Mouse (Mus musculus): Measurements from ENCODE around the gene Mboat2.

The Mboat2 gene

DNA sequence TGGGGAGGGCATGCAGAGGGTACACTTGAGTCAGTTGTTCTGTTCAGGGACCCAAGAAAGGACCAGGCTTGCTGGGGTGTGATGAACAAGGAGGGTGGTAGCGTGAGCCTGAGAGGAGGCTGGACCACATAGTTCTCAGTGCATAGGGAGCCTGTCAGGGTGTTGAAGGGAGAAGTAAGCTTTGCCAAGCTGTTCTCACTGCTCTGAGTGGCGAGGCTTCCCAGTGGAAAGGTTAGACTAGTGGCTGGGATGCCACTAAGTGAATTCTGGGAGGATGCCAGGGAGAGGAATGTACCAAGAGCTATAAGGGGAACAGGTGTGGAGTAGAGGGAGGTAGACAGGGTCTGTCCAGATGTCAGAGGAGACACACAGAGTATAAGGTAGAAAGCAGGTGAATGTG is 77.2 kb downstream of the Mboat2 start:
- DNase-seq = no peak

DNA sequence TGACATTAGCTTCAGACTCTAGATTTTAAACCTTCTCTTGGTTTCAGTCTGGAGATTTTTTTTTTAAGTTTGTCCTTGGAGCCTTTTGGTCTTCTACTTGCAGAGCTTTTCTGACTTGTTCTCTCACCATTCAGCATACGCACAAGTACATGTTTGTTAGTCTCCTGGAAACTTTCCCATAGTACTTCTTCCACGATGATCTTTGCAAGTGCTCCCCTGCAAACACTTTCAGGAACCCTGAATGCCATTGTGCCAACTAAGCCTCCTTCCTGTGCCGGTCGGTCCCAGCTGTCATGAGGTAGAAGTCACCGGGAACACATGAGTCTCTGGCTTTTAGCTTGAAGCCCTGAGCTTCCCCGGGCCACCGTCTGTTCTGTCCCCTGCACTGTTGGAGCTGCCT is 79.0 kb downstream of the Mboat2 start:
- DNase-seq = no peak

DNA sequence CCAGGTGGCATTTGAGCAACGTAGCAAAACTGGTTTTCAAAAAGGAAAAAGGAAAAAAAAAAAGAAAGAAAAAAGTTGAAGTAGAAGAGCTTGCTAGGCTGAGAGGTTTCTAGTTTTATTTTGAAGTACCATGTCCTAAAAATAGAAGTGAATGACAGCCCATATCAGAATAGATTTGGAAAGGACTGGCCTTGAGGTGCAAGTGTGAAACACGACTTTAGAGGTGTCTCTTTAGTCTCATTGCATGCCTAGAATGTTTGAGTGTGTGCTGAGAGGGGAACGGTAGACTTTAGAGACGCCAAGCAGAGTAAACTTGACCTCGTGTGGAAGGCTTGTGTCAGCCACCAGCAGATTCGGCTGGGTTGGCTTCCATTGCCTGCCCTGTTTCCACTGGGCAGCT is 81.5 kb downstream of the Mboat2 start:
- DNase-seq = no peak

DNA sequence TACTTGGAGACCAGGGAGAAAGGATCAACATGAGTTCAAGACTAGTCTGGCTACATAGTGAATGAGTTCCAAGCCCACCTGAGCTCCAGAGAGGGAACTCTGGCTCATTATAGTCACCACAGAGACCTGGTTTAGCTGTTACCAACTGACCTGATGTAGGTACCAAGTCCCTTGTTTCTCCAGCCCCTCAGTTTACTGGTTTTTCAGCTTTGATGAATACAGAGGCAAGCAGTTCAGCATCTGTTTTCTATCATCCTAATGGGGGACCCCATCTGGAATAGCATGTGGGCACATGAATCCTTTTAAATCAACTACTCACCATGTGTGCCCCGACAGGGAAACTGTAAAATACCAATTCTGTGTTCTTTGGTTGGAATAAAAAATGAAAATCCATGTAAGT is 82.2 kb downstream of the Mboat2 start:
- no peak for DNase-seq

DNA sequence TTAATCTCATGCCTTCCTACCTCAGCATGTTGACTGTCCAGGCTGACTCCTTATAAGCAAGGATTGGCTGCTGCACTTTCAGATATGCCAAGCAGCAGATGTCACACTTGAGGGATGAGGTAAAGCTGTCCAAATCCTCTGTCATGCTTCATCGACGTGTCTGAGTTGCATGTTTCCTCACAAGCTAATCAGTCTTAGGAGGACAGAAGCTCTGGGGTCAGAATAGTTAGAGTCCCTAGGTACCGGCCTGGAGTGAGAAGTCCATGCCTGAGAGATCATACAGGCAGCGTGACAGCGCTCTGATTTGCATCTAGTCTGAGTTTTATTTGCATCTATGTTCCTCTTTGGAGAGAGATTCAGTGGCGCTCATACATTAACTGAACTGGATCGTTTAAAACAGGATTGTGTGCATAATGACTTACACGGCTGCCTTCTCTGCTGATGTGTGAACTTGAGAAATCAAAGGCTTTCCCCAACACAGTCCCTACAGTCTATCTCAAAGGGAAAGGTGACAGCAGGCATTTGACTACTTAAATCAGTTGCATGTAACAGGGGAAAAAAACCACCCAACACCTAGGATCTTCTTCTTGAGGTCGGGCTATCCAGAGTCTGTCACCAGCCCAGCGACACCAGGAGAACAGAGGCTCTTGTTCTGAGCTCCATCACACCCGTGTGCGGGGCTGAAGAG is 88.0 kb downstream of the Mboat2 start:
- no peak for DNase-seq

DNA sequence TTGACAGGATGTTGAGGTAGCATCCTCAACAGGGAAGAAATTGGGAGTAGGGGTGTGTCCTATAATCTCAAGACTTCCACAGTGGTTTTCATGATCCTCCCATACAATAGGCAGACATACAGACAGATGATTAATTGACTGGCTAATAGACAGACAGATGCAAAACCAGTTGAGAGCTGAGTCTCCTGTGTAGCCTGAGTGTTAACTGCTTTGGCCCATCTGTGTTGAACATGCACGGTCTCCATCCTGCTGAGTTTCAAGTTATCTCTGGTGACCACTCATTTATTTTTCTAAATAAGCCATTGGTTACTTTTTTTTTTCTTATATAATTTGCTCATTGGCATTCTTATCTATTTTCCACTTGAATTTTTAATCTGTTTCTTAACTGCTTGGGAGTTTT is 90.2 kb downstream of the Mboat2 start:
- no peak for DNase-seq

DNA sequence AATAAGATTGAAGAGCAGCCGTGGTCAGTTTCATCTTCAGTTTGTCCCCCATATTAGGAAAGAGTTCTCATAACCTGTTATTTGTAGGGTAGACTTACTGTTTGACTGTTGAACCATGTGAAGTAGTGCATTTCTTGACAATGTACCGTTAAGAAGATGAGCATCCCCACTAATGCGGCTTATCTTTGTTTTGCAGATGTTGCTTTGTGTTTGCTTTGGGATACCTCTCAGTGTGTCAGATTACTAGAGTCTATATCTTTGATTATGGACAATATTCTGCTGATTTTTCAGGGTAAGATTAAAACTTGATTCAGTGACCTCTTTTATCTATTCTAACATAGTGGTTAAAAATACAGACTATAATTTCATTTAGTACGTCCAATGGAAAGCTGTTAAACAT is 93.3 kb downstream of the Mboat2 start:
- no peak for DNase-seq

DNA sequence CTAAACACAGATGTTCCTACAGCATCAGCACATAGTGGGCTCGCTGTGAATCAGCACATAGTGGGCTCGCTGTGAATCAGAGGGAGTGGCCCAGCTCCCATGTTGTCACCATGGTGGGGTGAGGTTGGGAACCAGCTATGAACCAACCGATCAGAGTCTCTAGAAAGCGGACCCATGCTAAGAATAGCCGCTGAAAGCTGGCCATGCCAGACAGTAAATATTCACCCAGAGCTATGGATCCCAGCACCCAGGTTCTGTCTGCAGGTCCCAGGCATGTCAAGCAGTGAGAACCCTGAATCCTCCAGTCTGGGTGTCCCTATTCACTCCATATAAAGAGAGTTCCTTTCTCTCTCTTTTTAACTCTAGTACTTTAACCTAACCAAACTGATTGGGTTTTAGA is 94.6 kb downstream of the Mboat2 start:
- DNase-seq = no peak

DNA sequence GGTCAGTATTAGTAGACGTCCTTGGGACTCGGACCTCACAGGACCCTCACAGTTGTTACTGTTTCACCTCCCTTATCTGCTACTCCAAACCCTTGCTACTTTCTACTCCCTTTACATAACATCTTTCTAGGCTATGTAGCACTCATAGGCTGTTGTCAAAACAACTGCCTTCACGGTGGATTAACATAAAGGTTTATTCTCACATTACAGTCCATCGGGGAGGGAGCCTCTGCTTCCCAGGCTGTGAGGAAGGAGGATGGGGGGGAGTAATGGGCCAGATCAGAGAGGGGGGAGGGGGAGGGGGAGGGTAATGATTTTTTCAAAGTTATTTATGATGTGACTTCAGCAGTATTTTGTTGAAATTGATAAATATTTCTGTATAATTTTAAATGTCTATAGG is 95.0 kb downstream of the Mboat2 start:
- no peak for DNase-seq

DNA sequence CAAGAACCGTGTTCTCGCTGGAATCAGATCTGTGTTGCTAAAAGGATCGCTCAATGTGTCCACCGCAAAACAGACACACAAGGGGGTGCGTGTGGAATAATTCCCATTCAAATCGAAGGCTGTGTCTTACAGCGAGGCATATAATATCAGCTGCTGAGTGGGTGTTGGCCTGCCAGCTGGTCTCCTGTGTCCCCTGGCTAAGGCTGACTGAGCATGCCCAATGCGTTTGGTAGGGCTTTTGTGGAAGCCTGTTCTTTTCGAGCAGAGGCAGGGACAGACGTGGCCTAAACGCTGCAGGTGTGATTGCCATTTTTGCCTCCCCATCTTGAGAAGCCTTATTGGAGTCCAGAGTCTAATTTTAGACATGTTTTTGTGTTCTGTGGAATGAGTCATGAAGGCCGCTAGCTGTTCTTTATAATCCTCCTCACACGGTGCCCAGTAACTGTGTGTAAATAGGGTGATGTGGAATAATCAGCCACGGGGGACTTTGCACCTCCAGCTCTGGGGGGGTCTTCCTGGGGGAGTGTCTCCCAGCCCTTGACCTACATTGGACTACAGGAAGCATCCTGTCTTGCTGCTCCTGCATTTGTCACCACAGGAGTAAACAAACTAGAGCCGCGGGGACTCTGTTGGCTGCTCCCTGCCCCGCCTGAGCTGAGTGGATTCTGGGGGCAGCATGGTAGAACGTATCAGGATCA is 97.5 kb downstream of the Mboat2 start:
- DNase-seq = no peak

DNA sequence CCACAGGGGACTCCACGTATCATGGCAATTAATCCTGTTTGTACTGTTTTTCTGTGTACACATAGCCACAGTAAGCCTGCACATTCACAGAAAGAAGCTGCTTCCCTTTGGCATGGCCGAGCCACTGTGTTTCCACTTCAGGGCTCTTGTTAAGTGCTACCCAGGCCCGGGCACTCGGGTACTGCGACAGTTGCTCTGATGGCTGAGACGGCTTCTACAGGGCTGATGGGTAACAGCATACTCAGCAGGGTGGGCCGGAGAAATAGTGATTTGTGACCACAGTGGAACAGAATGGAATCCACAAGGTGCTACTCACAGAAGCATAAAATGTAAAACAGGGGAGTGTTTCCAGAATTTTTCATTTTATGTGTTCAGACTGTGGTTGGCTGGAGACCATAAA is 98.4 kb downstream of the Mboat2 start:
- DNase-seq = no peak

DNA sequence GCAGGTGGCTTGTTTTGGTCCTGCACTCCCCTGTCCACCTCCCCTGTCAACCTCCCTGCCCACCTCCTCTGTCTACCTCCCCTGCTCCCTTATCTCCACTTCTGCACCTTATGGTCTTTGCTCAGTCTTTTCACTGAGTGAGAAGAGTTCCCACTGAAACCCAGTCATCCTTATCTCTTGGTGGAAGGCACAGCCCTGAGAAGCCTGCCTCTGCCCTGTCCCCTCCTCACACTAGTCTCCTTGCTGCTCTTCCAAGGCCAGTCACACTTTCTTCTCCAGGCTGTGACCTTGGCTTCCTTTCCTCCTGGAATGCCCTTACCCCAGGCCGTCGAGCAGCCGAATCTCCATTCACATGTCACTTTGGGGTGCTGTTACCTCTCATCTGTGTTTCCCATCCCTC is 100.1 kb downstream of the Mboat2 start:
- DNase-seq = no peak

DNA sequence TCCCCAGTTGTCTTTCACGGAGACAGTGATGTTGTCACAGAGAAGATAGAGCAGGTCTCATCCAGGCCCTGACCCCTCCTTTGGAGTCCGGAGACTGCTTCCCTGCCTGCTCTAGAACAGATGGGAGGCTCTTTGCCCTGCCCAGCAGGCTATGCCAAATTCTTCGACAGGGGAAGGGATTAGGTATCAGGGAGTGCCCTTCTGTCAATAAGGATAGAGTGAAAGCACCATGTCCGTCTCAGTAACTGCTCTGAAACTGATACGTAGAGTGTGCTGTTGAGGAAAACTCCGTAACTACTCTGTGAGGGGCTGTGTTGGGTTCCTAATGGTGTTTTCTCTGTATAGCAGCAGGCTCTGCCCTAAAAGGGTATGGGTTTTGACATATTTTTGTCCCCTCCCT is 101.4 kb downstream of the Mboat2 start:
- no peak for DNase-seq

DNA sequence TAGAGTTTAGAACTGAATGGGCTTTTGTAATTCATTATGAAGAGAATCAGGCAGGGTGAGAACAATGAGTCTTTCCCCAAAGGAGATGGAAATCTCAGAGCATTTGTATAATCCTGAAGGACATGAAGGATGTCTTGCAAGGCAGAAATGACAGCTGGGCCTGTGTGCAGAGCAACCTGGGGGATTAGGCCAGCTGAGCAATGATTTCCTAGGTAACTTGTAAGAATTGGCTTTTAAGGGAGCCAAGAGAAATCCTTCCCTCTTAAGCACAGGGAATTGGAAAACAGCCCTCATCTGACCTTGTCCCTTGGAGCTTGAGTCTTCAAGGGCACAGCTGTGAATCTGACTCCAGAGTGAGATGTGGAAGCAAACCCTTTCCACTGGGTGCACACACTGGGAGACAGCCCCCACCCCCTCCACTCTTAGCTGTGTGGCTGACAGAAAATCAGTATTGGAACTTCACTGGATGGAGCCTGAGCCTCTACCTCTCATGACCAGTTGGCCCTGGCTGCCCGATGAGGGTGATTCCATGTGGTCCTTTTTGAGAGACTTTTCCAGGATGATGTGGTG is 102.6 kb downstream of the Mboat2 start:
- no peak for DNase-seq

DNA sequence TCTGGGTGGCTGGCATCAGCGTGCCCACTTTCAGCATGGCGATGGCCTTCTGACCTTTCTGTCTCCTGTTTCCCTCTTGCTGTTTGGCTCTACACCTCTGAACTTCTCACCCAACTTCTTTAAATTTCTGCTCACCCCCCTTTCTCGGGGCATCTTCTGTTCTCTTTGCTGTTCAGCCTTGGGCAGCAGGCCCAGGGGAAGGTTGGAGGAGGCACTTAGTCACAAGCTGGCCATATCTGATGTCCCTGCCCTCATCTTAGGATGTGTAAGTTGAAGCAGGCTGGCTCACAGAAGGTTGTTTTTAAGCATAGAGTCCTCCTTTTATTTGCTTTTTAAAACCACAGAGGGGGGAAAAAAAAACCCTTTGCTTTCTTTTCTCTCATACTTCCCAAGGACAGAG is 103.3 kb downstream of the Mboat2 start:
- no peak for DNase-seq

DNA sequence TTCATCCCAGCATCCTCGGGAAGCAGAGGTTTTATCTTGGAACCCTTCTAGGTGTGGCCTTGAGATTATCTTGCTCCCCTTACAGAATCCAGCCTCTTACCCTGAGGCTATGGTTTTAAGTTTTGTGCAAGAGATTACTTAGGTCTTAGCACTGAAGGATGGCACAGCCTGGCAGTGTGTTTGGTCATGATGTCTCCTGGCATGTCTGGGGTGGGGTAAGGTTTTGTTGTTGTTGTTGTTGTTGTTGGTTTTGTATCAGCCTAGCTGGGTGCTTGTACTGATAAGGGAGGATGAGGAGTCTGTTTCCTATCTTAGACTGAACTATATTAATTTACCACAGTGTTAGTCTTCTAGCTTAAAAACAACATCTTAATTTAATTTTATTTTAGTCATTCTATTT is 105.6 kb downstream of the Mboat2 start:
- DNase-seq = no peak

DNA sequence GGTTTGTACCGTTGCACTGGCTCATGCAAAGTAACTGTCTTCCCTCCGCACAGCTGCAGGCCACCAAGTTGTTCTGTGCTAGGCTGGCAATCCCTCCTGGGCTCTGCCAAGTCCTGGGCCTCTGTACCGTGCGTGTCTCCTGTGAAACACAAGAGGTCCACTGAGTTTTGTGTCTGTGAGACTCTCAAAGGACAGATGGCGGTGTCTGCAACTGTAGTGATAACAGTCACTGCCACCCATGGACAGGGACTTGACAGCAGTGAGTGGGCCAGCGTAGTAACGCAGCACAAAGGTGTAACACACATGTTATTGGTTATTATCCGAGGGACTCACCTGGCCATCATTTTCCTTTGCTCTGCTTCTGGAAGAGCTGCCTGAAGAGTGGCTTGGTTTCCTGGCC is 108.7 kb downstream of the Mboat2 start:
- DNase-seq = no peak

DNA sequence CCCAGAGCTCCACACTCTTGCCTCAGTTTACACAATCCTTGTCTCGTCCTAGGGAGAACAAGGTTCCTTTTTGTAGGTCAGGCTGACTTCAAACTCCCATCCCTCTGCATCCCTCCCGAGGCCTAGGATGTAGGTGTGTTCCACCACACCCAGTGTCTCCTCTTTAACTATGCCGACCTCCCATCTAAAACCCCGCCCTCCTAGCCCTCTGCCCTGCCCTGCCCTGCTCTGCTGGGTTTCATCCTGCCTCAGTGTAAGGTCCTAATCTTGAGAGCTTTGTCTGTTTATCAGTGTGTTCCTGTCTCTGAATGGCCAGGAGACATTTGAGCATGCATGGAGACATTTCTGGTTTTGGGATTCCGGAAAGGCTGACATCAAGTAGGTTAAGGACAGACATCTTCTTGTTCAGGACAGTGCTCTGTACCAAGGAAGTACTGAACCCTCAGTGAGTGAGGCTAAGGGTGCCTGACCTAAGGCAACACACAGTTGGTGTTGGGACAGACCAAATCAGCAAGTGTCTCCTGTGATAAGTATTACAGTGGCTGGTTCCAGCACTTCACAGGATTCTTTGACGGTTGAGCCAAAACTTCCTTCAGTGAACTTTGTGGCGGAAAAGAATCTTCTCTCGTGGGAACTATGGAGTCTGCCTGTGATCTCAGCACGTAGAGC is 112.1 kb downstream of the Mboat2 start:
- no peak for DNase-seq

DNA sequence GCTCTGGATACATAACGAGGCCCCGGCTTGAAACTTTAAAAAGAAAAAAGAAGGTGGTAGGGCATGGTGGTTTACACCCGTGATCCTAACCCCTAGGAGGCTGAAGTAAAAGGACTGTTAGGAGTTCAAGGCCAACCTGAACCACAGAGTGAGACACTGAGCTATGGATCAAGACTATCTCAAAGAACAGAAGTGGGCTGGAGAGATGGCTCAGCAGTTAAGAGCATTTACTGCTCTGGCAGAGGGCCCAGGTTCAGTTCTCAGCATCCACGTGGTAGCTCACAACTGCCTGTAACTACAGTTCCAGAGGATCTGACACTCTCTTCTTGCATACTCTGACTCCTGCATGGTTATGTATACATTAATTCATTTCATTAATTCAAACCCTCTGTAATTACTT is 112.7 kb downstream of the Mboat2 start:
- DNase-seq = no peak

DNA sequence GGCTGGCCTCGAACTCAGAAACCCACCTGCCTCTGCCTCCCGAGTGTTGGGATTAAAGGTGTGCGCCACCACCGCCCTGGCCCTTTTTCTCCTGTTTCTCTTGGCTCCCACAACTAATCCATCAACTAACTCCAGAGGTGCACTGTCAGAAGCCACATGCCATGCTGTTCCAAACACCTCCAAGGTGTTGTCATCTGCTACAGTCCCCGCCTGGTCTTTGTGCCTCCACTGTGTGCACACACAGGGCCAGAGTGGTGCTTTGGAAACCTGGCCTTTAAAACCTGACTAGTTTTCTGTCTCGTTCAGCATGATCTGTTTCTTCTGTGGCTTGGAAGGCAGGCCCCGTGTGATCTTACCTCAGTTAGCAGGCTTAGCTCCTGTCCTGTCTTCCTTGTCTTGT is 113.9 kb downstream of the Mboat2 start:
- DNase-seq = no peak

DNA sequence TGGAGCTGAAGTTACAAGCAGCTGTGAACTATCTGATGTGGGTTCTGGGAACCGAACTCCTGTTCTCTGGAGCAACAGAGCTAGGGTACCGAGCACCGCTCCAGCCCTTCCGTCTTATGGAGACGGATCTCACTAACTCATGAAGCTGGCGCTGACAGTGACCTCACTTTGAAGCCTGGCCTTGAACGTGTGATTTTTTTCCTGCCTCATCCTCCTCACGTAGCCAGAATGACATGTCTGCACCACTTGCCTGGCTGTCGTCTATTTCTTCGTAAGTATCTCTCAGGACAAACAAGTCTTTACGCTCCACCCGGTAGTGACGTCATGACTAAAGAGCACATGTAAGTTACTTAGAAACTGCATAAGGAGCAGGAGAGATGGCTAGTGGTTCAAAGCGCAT is 116.4 kb downstream of the Mboat2 start:
- no peak for DNase-seq

DNA sequence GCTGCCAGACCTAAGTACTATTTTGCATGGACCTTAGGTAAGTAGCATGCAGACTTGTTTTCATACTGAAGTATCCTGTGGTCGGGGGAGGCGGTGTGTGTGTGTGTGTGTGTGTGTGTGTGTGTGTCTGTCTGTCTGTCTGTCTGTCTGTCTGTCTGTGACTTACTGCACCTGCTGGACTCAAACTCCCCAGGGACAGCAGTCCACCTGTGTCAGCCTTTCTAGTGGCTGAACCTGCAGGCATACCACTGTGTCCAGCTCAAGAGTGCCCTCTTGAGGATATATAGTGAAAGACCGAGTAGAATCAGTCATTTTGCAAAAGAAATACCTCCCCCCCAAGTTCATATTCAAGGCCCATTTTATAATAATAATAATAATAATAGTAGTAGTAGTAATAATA is 117.7 kb downstream of the Mboat2 start:
- DNase-seq = no peak

DNA sequence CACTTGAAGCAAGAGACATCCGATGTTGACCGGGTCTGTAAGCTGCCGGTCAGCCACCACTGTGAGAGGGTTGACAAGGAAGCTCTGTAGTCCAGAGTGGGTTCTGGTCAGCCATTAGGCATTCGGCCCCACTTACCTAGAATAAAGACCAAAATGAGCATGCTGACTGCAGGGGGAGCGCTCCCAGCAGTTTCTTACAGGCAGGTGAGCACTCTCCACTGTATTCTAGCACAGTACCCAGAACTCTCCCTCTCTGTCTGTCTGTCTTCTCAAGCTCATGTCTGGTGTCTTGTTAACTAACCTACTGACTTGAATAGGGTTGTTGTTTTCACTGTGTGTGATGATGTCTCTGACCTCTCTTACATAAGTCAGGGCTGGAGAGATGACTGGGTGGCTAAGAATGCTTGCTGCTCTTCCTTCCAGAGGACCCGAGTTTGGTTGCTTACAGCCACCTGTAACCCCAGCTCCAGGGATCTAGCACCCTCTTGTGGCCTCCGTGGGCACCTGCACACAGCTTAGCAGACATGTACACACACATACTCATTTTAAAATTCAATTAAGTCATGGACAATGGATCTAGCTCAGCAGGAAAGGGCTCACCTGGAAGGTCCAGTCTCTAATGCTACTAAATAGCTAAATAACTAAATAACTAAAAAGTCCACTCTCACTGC is 119.8 kb downstream of the Mboat2 start:
- DNase-seq = no peak

DNA sequence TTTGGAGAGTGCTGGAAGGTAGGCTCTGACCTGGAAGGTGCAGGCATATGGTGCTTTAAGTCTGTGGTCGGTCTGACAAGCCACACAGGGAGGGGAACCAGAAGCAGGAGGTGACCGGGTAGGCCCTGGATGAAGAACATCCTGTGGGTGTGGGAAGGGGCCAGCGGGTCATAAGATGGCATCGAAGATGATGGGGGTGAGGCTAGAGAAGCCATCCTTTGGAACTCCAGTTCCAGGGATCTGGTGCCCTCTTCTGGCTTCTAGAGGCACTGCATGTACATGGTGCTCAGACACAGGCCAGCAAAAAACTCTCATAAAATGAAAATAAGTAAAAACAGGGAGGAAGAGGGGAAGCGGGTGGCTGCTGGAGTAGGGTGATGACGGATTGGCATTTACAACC is 121.5 kb downstream of the Mboat2 start:
- DNase-seq = peak in 1 of 2 experiments; percentile 34

Measured in spleen, adult 18-20 months (tissue).